Mouse (Mus musculus): ENCODE measurements around the gene Grhl1.

DNA sequence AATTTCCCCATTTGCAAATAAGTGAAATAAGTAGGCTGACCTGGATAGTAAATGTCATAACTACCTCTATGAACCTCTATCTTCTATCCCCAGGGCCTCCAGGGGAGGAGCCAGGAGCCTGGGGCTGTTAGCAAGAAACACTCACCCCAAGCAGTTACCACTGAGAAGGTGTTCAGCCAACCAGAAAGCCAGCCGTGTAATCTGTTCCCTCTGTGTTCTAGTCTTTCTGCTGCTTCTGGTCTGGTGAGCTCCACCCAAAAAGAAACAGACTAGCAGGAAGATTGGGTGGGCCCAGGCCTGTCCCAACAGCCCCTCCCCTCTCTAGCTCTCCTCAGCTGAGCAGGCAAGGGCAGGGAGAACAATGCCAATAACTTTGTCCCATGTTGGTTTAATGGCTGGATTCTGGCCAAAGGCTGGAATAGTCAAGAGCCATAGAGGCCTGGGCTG is 72.1 kb downstream of the Grhl1 start:
- no peak for TF ChIP-seq CTCF (IDR thresholded peaks at IDR 0.05; ENCODE audit: low read depth)
- no peak for TF ChIP-seq EP300 (IDR thresholded peaks at IDR 0.05; ENCODE audit: low read depth)
